Mouse (Mus musculus): ENCODE results near the gene Uqcc2. TPM values are rescaled to one million over a fixed set of nuclear protein-coding genes. Genes with fewer than 3 reads are reported as not detected.
A peak's percentile ranks its signal among the peaks of the same experiment; 100 is the strongest.

The Uqcc2 gene
- polyA plus RNA-seq, 1 experiment = 105 TPM

DNA sequence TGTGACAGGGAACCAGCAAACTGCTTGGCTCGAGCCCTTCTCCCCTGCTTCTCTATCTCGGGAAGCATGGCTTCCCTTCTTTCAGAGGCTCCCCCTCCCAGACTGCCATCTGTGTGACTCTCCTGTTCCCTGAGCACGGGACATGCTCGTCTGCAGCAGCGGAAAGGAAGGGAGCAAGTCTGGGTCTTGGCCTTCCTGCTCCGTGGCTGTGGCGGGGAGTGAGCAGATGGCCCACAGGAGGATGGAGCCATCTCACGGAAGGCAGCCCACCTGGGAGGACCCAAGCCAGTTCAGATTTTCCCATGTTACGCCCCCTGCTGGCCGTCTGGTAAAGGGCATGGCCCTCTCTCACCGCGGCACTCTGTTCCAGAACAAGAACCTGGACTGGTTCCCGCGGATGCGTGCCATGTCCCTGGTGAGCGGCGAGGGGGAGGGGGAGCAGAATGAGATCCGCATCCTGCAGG lies 13.1 kb downstream of the Uqcc2 start:
- H3K4me1 ChIP-seq (ENCODE audit: control insufficient read depth, insufficient read depth, low read length) = peaks cover 4% of the 10 kb centered on the region; the same call in 1 of the 2 replicates
- TF ChIP-seq CTCF (IDR thresholded peaks at IDR 0.05; ENCODE audit: control insufficient read depth, insufficient read depth, low read length) (peak; percentile 43; the same call in 1 of the 2 replicates), POLR2A (IDR thresholded peaks at IDR 0.05; ENCODE audit: borderline replicate concordance, control insufficient read depth, low read depth, low read length) (no peak)
- no peak overlapping the region for H3K4me3 ChIP-seq (replicated peaks; ENCODE audit: control insufficient read depth, low read depth, low read length)
- no peak overlapping the region for H3K27ac ChIP-seq (ENCODE audit: control insufficient read depth, insufficient read depth, low read depth, low read length, poor library complexity)
- 79% methylated on average over 18 of the region's 18 CpGs for WGBS

DNA sequence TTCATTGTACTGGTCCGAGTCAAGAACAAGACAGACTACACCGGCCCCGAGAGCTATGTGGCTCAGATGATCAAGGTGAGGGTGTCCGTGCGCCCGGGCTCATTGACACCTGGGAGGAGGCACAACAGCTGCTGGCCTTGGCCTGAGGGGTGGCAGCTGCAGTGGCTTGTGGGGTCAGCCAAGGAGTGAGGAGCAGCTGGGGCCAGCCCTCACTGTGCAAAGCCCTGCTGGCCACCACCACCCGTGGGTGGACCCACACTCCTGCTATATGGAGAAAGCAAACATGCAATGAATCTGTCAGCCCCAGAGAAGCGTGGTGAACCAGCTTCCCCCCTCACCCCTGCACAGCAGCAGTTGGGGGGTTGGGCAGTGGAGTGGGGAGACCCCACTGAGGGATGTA lies 13.8 kb downstream of the Uqcc2 start:
- H3K27ac ChIP-seq (ENCODE audit: control insufficient read depth, insufficient read depth, low read depth, low read length, poor library complexity) = no peak overlapping the region
- no peak for TF ChIP-seq CTCF (IDR thresholded peaks at IDR 0.05; ENCODE audit: control insufficient read depth, insufficient read depth, low read length)
- no peak for TF ChIP-seq POLR2A (IDR thresholded peaks at IDR 0.05; ENCODE audit: borderline replicate concordance, control insufficient read depth, low read depth, low read length)
- peaks cover 4% of the 10 kb centered on the region; the same call in 1 of the 2 replicates for H3K4me1 ChIP-seq (ENCODE audit: control insufficient read depth, insufficient read depth, low read length)
- no peak overlapping the region for H3K4me3 ChIP-seq (replicated peaks; ENCODE audit: control insufficient read depth, low read depth, low read length)
- 74% methylated on average over 8 of the region's 8 CpGs for WGBS

DNA sequence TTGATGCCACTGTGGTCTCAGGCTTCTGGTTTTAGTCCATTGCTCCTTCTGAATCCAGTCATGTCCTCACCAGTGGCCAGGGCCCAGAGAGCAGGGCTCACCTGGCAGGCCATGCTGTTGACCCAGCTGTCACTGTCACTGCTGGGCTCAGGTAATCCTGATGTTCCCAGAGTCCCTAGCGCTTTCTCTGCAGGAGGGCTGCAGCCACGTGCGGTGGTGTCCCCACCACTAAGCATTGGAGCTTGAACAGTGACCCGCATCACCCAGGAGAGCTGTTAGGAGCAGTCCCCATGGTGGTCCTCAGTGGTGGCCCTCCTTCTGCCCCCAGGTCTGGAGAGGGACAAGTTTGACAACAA lies 14.2 kb downstream of the Uqcc2 start:
- TF ChIP-seq CTCF (IDR thresholded peaks at IDR 0.05; ENCODE audit: control insufficient read depth, insufficient read depth, low read length) (no peak), POLR2A (IDR thresholded peaks at IDR 0.05; ENCODE audit: borderline replicate concordance, control insufficient read depth, low read depth, low read length) (no peak)
- 88% methylated on average over 4 of the region's 4 CpGs for WGBS
- H3K27ac ChIP-seq (ENCODE audit: control insufficient read depth, insufficient read depth, low read depth, low read length, poor library complexity) = no peak overlapping the region
- H3K4me1 ChIP-seq (ENCODE audit: control insufficient read depth, insufficient read depth, low read length) = peaks cover 4% of the 10 kb centered on the region; the same call in 1 of the 2 replicates
- H3K4me3 ChIP-seq (replicated peaks; ENCODE audit: control insufficient read depth, low read depth, low read length) = no peak overlapping the region

DNA sequence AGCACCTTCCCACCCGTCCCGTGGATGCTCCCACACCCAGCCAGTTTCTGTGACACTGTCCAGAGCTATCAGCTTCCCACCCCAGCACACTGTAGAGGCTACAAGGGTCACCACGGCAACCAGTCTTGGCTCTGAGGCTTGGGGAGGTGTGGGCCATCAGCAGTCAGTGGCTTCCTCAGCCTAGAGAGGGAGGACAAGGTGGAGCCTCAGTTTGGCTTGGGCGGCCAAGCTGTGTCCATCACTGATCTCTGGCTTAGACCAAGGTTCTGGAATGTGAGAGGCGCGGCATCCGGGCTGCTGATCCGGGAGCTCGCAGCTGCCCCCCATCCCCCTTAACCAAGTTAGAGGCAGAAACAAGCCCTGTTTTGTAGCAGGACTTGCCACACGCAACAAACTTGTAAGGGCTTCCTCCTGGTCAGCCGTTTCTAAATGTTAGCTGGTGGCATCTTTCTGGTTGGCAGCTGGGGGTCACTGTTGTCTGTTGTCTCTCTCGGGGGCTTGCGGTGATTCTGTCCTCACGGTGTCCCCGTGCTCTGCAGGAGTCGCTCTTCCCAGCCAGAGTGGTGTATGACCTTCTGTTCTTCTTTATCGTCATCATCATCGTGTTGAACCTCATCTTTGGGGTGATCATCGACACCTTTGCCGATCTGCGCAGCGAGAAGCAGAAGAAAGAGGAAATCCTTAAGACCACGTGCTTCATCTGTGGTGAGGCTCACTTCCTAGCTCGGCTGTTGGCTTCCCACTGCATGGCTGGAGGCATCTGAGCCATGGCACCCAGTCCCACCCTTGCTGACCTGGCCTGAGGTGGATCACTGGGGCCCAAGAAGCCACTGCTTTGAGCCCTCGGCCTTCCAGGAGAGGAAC lies 14.8 kb downstream of the Uqcc2 start:
- TF ChIP-seq POLR2A (IDR thresholded peaks at IDR 0.05; ENCODE audit: borderline replicate concordance, control insufficient read depth, low read depth, low read length) = no peak
- no peak for TF ChIP-seq CTCF (IDR thresholded peaks at IDR 0.05; ENCODE audit: control insufficient read depth, insufficient read depth, low read length)
- 42% methylated on average over 25 of the region's 25 CpGs for WGBS
- Histone ChIP-seq H3K4me1 (ENCODE audit: control insufficient read depth, insufficient read depth, low read length) (0 out of 2 replicates have a peak, but pooled peaks cover 4% of the 10 kb centered on the region), H3K4me3 (replicated peaks; ENCODE audit: control insufficient read depth, low read depth, low read length) (no peak overlapping the region), H3K27ac (ENCODE audit: control insufficient read depth, insufficient read depth, low read depth, low read length, poor library complexity) (no peak overlapping the region)

DNA sequence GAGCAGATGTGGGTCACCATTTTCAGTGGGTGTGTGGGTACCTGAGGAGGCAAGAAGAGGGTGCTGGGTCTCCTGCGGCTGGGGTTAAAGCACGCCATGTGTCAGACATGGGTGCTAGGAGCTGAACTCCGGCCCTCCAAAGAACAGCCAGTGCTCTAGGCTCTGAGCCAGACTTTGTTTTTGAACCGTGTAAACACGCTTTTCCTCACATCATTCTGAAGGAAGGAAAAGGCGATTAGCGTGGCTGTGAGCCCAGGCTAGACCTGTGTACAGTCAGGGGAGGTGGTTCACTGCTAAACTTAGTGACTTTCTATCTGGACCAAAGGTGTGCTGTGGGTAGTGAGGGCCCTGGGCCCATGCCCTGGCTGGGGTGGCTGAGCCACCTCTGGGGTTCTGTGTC lies 23.6 kb downstream of the Uqcc2 start:
- no peaks in the 10 kb centered on the region for H3K4me1 ChIP-seq (ENCODE audit: control insufficient read depth, insufficient read depth, low read length)
- no peak overlapping the region for H3K4me3 ChIP-seq (replicated peaks; ENCODE audit: control insufficient read depth, low read depth, low read length)
- H3K27ac ChIP-seq (ENCODE audit: control insufficient read depth, insufficient read depth, low read depth, low read length, poor library complexity) = no peak overlapping the region
- WGBS = 91% methylated on average over 7 of the region's 7 CpGs
- no peak for TF ChIP-seq CTCF (IDR thresholded peaks at IDR 0.05; ENCODE audit: control insufficient read depth, insufficient read depth, low read length)
- no peak for TF ChIP-seq POLR2A (IDR thresholded peaks at IDR 0.05; ENCODE audit: borderline replicate concordance, control insufficient read depth, low read depth, low read length)

DNA sequence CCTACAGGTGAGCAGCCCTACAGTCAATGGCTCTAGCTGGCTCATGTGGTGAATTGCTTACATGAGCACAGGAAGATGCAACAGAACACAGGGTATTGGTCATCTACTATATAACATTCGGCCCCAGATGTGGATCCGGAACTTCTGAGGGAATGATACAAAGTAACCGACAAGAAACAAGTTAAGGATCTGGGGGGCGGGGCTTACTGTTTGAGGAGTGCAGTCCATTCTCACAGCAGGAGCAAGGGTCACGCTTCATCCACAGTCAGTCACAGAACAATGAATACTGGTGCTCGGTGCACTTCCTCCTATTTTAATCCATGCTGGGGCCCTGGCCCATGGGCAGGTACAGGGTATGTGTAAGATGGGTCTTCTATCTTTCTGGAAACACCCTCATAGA lies 25.8 kb downstream of the Uqcc2 start:
- 82% methylated on average over 6 of the region's 6 CpGs for WGBS
- no peaks in the 10 kb centered on the region for H3K4me1 ChIP-seq (ENCODE audit: control insufficient read depth, insufficient read depth, low read length)

DNA sequence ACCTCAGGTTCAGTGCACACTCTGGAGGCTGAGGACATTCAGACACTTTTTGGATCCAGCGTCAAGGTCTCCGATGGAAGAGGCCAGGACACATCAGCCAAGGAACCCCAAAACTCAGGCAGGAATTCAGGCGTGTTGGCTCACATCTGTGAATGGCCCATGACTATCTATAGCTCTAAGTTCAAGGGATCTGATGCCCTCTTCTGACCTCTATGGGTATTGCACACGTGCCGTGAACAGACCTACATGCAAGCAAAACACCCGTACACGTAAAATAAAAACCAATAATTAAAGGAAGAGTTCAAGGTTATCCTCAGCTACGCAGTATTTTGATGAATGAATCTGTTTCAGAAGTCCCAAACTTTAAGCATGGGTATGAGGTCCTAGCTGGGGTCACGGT lies 27.0 kb downstream of the Uqcc2 start:
- 83% methylated on average over 9 of the region's 9 CpGs for WGBS
- TF ChIP-seq POLR2A (IDR thresholded peaks at IDR 0.05; ENCODE audit: borderline replicate concordance, control insufficient read depth, low read depth, low read length) = no peak
- peak; percentile 42 for TF ChIP-seq CTCF (IDR thresholded peaks at IDR 0.05; ENCODE audit: control insufficient read depth, insufficient read depth, low read length)

More for the DNA sequence above, 25.8 kb downstream of the Uqcc2 start:
- Histone ChIP-seq H3K4me3 (replicated peaks; ENCODE audit: control insufficient read depth, low read depth, low read length) (no peak overlapping the region), H3K27ac (ENCODE audit: control insufficient read depth, insufficient read depth, low read depth, low read length, poor library complexity) (no peak overlapping the region)
- TF ChIP-seq POLR2A (IDR thresholded peaks at IDR 0.05; ENCODE audit: borderline replicate concordance, control insufficient read depth, low read depth, low read length) = no peak
- TF ChIP-seq CTCF (IDR thresholded peaks at IDR 0.05; ENCODE audit: control insufficient read depth, insufficient read depth, low read length) = no peak

DNA sequence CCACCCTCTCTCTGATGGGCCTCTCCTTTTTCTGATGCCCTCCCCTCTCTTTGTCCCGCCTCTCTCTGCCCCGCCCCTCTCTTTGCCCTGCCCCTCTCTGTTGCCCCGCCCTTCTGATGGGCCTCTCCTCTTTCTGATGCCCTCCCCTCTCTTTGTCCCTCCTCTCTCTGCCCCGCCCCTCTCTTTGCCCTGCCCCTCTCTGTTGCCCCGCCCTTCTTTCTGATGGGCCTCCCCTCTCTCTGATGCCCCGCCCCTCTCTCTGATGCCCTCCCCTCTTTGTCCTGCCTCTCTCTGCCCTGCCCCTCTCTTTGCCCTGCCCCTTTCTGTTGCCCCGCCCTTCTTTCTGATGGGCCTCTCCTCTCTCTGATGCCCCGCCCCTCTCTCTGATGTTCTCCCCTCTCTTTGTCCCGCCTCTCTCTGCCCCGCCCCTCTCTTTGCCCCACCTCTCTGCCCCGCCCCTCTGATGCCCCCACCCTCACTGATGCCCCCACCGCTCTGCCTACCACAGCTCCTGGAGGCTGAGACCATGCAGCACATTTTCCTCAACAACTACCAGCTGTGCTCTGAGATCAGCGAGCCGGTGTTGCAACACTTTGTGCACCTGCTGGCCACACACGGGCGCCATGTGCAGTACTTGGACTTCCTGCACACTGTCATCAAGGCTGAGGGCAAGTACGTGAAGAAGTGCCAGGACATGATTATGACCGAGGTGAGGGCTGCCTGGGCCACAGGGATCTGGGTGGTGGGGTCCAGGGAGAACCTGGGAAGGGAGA lies 27.8 kb downstream of the Uqcc2 start:
- H3K4me3 ChIP-seq (replicated peaks; ENCODE audit: control insufficient read depth, low read depth, low read length) = no peak overlapping the region
- TF ChIP-seq CTCF (IDR thresholded peaks at IDR 0.05; ENCODE audit: control insufficient read depth, insufficient read depth, low read length) = no peak
- TF ChIP-seq POLR2A (IDR thresholded peaks at IDR 0.05; ENCODE audit: borderline replicate concordance, control insufficient read depth, low read depth, low read length) = no peak
- H3K4me1 ChIP-seq (ENCODE audit: control insufficient read depth, insufficient read depth, low read length) = no peaks in the 10 kb centered on the region
- WGBS = 59% methylated on average over 11 of the region's 18 CpGs
- no peak overlapping the region for H3K27ac ChIP-seq (ENCODE audit: control insufficient read depth, insufficient read depth, low read depth, low read length, poor library complexity)

More for the DNA sequence above, 27.0 kb downstream of the Uqcc2 start:
- H3K4me3 ChIP-seq (replicated peaks; ENCODE audit: control insufficient read depth, low read depth, low read length) = no peak overlapping the region
- H3K4me1 ChIP-seq (ENCODE audit: control insufficient read depth, insufficient read depth, low read length) = no peaks in the 10 kb centered on the region
- H3K27ac ChIP-seq (ENCODE audit: control insufficient read depth, insufficient read depth, low read depth, low read length, poor library complexity) = no peak overlapping the region

Data from bone marrow, adult 2 months (tissue).